Mouse (Mus musculus) neural tube, embryonic 12.5 days (tissue): ENCODE measurements around the gene 1110017D15Rik. TPM values are rescaled to one million over a fixed set of nuclear protein-coding genes. Genes with fewer than 3 reads are reported as not detected.

ENCODE experiments used
- ATAC-seq: fragments of 200-750 bp; cut with Nextera tagmentation; 2 replicates; pipeline ENCODE4 v1.8.0; 2017; ENCODE audit warnings: low read depth, mild to moderate bottlenecking, moderate TSS enrichment, moderate library complexity; ENCODE audit not compliant: low FRiP score
- H3K27ac ChIP-seq: fragments of 300-500 bp; sonication (generic); 2 replicates; pipeline ENCODE4 v1.5.1; 2016
- H3K27me3 ChIP-seq: fragments of 300-500 bp; sonication (generic); replicated peaks from 2 replicates; pipeline ENCODE4 v1.6.1; 2016; ENCODE audit warnings: mild to moderate bottlenecking
- H3K36me3 ChIP-seq: fragments of 300-500 bp; sonication (generic); 2 replicates; pipeline ENCODE4 v1.6.1; 2016; ENCODE audit warnings: mild to moderate bottlenecking
- H3K4me1 ChIP-seq: fragments of 300-500 bp; sonication (generic); 2 replicates; pipeline ENCODE4 v1.6.1; 2016
- H3K4me2 ChIP-seq: fragments of 300-500 bp; sonication (generic); replicated peaks from 2 replicates; pipeline ENCODE4 v1.6.1; 2016; ENCODE audit warnings: mild to moderate bottlenecking
- H3K4me3 ChIP-seq: fragments of 300-500 bp; sonication (generic); 2 replicates; pipeline ENCODE4 v1.5.1; 2016
- H3K9ac ChIP-seq: fragments of 300-500 bp; sonication (generic); 2 replicates; pipeline ENCODE4 v1.6.1; 2016; ENCODE audit warnings: mild to moderate bottlenecking
- H3K9me3 ChIP-seq: fragments of 300-500 bp; sonication (generic); 2 replicates; pipeline ENCODE4 v1.6.1; 2016; ENCODE audit warnings: mild to moderate bottlenecking
- WGBS: fragments of 180-500 bp; shearing (Covaris S2); methylation state at CpG from one replicate; pipeline ENCODE4 v1.1.7; 2016; 5-methylcytosine and 5-hydroxymethylcytosine counted together
- polyA plus RNA-seq: library from polyadenylated mRNA; unstranded; fragments of >200 nt; fragmentation: Nextera tagmentation; extraction: Ambion mirVana; gene quantifications from 2 replicates; pipeline ENCODE4 v1.2.1, GENCODE M21; 2016

Gene 1110017D15Rik
- polyA plus RNA-seq, result 3.7 and 5.1 TPM in 2 replicates

DNA sequence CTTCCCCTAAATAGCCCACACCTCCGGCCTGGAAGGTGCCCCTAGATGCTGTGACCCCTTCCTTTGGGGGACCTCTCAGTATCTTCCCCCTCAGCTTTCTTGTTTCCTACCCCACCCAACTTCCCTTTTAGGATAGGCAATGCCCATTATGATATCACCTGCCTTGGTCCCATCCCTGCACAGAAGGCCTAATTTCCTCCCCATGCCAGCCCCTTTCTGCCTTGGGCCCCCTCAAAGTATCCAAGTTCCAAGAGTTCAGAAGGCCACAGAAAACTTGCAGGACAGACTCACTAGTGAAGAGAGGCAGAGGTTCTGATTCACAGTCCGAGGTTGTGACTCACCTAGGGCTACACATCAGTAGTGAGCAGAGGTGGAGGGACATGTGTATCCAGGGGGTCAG, at the start of gene 1110017D15Rik:
TSS of gene 1110017D15Rik (minus strand) at position 101 of the 400 bp plus-strand sequence.
- no peak within 1 kb of the TSS for H3K27ac ChIP-seq
- no peak within 1 kb of the TSS for H3K4me3 ChIP-seq

DNA sequence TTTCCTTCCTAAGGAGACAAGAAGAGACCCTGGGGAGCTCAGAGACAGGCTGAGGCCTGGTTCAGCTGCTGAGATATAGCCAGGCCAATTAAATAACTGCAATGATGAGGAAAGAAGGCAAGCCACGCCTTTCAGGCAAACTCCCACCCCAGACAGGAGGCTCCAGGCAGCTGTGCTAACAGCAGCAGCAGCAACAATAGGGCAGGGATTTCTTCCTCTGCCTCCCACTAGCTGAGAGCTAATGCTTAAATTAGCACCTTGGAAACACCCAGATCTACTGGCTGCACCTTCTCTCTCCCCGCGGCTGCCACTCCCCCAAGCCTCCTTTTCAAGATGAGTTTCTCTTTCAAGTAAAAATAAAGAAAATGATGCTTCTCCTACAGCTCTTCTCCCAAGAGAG, 49.0 kb upstream of the 1110017D15Rik start:
- Histone ChIP-seq H3K4me2 (peak overlapping the region; percentile 20; the same call in 1 of the 2 replicates), H3K27me3 (no peaks in the 10 kb centered on the region), H3K36me3 (peaks cover 7% of the 10 kb centered on the region; the same call in 1 of the 2 replicates), H3K9me3 (no peaks in the 10 kb centered on the region), H3K27ac (no peak overlapping the region), H3K9ac (no peak overlapping the region), H3K4me3 (no peak overlapping the region), H3K4me1 (peaks cover 22% of the 10 kb centered on the region)
- WGBS, result 20% methylated on average over 3 of the region's 3 CpGs
- no peak for ATAC-seq

More for the DNA sequence above, at the start of gene 1110017D15Rik:
- Histone ChIP-seq H3K4me2 (no peak within 1 kb of the TSS), H3K36me3 (peaks cover 36% of the 10 kb centered on the region), H3K9ac (no peak within 1 kb of the TSS), H3K9me3 (no peaks in the 10 kb centered on the region), H3K27me3 (peaks cover 6% of the 10 kb centered on the region; the same call in 1 of the 2 replicates), H3K4me1 (peaks cover 5% of the 10 kb centered on the region; the same call in 1 of the 2 replicates)
- ATAC-seq, result no peak
- WGBS, result 82% methylated on average over 2 of the region's 2 CpGs

GRCm38 (mm10) chr4:41563297-41563696, 46.2 kb upstream of the 1110017D15Rik start:
- Histone ChIP-seq H3K4me2 (no peak overlapping the region), H3K36me3 (peaks cover 7% of the 10 kb centered on the region; the same call in 1 of the 2 replicates), H3K9me3 (no peaks in the 10 kb centered on the region), H3K27me3 (no peaks in the 10 kb centered on the region), H3K27ac (no peak overlapping the region), H3K4me1 (peaks cover 20% of the 10 kb centered on the region), H3K9ac (no peak overlapping the region), H3K4me3 (no peak overlapping the region)
- 86% methylated on average over 5 of the region's 5 CpGs for WGBS
- no peak for ATAC-seq

DNA sequence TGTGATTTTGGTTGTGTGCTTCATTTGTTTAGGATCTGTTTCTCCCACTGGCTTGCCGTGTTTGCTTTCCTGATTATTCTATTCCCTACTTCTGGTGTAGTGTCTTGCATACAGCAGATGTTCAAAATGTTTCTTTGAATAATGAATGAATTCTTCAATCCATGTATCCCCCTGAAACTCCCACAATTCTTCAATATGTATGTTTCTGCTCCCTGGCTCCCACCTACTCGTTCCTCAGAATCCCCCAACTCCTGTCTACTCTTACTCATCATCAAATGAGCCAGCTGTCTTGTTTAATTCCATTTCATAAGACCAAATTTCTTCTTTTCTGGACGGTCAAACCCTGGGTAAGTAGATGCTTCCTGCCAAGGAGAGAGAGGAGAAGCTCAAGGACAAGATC, 40.0 kb upstream of the 1110017D15Rik start:
- H3K4me1 ChIP-seq, result peaks cover 28% of the 10 kb centered on the region
- H3K4me2 ChIP-seq, result no peak overlapping the region; the same call in 1 of the 2 replicates

DNA sequence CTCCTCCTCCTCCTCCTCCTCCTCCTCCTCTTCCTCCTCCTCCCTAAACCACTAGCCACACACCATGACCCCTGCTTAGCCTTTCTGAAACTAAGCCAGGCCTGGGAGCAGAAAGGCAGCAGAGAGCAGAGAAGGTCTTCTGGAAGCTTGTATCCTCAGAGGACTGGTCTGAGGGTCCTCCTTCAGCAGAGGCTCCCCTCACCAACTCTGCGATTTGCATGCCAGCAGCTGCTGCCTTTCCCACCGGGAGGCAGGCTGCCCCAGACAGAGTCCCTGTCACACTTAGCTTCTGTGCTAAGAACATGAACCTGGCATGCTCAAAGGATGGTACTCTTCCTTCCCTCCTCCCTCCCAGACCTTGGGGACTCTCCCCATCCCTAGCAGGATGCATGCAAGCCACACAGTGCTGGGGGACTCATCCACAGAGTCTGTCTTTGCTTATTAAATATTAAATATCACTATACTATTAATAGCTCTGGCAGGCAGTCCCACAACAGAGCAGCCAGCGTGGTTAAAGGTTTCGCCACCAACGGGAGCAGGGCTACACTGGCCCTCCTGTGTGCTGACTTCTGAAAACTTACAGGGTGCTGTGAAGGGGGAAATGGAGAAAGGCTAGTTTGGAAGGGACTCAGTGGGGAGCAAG, 39.3 kb upstream of the 1110017D15Rik start:
- H3K27ac ChIP-seq, result no peak overlapping the region
- H3K4me2 ChIP-seq, result no peak overlapping the region; the same call in 1 of the 2 replicates
- no peak for ATAC-seq
- no peak overlapping the region for H3K4me3 ChIP-seq
- H3K9ac ChIP-seq, result no peak overlapping the region
- WGBS, result 61% methylated on average over 5 of the region's 5 CpGs
- no peaks in the 10 kb centered on the region for H3K36me3 ChIP-seq
- H3K9me3 ChIP-seq, result no peaks in the 10 kb centered on the region
- H3K4me1 ChIP-seq, result peaks cover 28% of the 10 kb centered on the region
- H3K27me3 ChIP-seq, result no peaks in the 10 kb centered on the region

More for the DNA sequence above, 40.0 kb upstream of the 1110017D15Rik start:
- 75% methylated on average over 3 of the region's 3 CpGs for WGBS
- no peaks in the 10 kb centered on the region for H3K27me3 ChIP-seq
- no peaks in the 10 kb centered on the region for H3K9me3 ChIP-seq
- no peak overlapping the region for H3K9ac ChIP-seq
- no peak overlapping the region for H3K27ac ChIP-seq
- H3K36me3 ChIP-seq, result no peaks in the 10 kb centered on the region
- no peak for ATAC-seq
- no peak overlapping the region for H3K4me3 ChIP-seq

DNA sequence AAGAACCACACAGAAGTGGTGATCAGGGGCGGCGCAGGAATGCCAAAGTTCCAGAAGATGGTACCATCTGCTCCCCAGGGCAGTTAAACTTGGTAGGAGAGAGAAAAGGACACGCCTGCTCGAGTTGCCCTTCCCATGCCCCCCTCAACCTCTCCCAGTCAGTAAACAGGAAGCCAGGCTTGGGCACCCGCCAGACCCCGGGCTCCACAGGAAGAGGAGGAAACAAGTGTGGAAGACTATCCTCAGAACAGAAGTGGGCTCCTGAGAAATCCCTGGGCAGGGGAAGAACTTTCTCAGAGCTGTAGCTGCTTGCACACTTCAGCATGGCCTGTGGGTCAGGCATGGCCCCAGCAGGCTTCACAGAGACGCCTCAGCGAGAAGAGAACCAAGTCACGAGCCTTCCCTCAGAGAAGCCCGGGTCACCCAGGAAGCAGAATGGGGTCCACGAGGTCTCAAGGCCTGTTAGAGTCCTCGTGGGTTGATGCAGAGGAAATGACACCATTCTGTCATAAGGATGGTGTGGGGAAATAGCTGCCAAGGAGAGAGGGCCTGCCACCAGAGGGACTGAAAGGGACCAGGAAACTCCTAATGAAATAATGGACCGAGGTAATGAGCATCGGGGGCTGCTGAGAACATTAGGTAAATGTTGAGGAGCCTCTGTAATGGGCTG, 38.0 kb upstream of the 1110017D15Rik start:
- Histone ChIP-seq H3K27ac (no peak overlapping the region), H3K4me1 (peaks cover 28% of the 10 kb centered on the region)

DNA sequence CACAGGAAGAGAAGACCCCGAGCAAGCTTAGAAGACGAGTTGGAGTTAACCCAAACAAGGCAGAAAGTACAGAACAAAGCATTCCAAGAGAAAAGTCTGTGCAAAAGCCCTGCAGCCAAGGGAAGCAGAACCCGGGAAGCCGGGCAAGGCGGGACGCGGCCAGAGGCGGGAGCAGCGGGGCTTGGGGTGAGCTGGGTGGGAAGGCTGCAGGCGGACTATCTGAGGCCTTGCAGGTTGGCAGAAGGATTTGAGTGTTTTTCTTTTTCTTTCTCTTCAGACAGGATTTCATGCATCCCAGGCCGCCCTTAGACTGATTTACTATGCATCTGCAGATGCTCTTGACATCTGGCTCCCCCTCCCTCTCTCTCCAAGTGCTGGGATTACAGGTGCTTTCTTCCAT, 36.0 kb upstream of the 1110017D15Rik start:
- Histone ChIP-seq H3K4me1 (peaks cover 28% of the 10 kb centered on the region), H3K36me3 (no peaks in the 10 kb centered on the region), H3K27ac (no peak overlapping the region), H3K9me3 (no peaks in the 10 kb centered on the region), H3K9ac (no peak overlapping the region), H3K4me3 (no peak overlapping the region), H3K27me3 (no peaks in the 10 kb centered on the region), H3K4me2 (no peak overlapping the region)
- no peak for ATAC-seq
- WGBS, result 79% methylated on average over 11 of the region's 11 CpGs

More for the DNA sequence above, 38.0 kb upstream of the 1110017D15Rik start:
- no peak for ATAC-seq
- H3K36me3 ChIP-seq, result no peaks in the 10 kb centered on the region
- whole genome bisulfite sequencing, result 78% methylated on average over 14 of the region's 14 CpGs
- H3K4me2 ChIP-seq, result no peak overlapping the region
- H3K4me3 ChIP-seq, result no peak overlapping the region
- no peaks in the 10 kb centered on the region for H3K27me3 ChIP-seq
- no peaks in the 10 kb centered on the region for H3K9me3 ChIP-seq
- no peak overlapping the region for H3K9ac ChIP-seq

GRCm38 (mm10) chr4:41552529-41552928, 35.4 kb upstream of the 1110017D15Rik start:
- Histone ChIP-seq H3K9me3 (no peaks in the 10 kb centered on the region), H3K27me3 (no peaks in the 10 kb centered on the region), H3K4me3 (no peak overlapping the region), H3K27ac (no peak overlapping the region), H3K36me3 (no peaks in the 10 kb centered on the region), H3K4me2 (no peak overlapping the region), H3K9ac (no peak overlapping the region), H3K4me1 (peaks cover 28% of the 10 kb centered on the region)
- 40% methylated on average over 6 of the region's 6 CpGs for WGBS
- ATAC-seq, result peak; percentile 44; the same call in 1 of the 2 replicates

DNA sequence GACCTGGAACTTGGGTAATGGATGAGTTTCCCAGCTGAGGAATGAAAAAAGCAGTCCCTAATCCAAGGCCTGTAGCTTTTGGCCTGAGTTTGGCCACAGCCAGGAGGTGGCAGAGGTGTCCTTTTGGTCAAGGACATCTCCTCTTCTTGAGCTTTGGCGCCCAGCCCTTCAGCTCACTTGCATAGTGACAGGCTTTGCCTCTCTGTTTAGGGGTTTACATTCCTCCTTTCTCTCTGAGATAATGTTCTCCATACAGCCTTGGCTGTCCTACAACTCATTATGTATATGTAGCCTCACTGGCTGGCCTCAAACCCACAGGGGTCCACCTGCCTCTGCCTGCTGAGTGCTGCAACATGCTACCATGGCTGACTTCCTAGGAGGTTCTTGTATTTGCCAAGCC, 30.0 kb upstream of the 1110017D15Rik start:
- Histone ChIP-seq H3K4me3 (no peak overlapping the region), H3K9me3 (no peaks in the 10 kb centered on the region), H3K4me1 (0 out of 2 replicates have a peak, but pooled peaks cover 14% of the 10 kb centered on the region), H3K4me2 (no peak overlapping the region), H3K9ac (no peak overlapping the region), H3K27ac (no peak overlapping the region), H3K36me3 (no peaks in the 10 kb centered on the region), H3K27me3 (no peaks in the 10 kb centered on the region)
- no peak for ATAC-seq
- 82% methylated on average over 1 of the region's 1 CpGs for WGBS

DNA sequence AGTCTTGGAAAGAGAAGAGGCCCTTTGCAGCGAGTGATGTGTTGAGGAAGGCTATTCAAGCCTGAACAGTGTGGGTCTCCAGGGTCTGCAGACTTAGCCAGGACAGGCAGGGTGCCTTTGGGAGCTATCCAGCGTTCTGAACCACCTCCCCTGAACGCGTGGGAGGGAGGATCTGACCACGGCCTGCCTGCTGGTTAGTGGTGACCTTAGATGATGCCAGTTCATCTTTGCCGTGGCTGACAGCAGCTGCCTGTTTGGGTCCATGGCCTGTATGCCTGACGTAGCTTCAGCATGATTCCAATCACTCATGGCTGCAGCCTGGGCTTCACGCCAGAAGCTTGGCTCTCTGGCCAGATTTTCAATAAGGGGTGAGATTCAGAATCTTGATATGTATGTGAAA, 28.9 kb upstream of the 1110017D15Rik start:
- WGBS, result 20% methylated on average over 8 of the region's 8 CpGs
- H3K27ac ChIP-seq, result no peak overlapping the region
- H3K4me1 ChIP-seq, result 0 out of 2 replicates have a peak, but pooled peaks cover 14% of the 10 kb centered on the region
- no peaks in the 10 kb centered on the region for H3K36me3 ChIP-seq
- H3K9ac ChIP-seq, result no peak overlapping the region
- H3K27me3 ChIP-seq, result no peaks in the 10 kb centered on the region
- H3K4me2 ChIP-seq, result no peak overlapping the region
- H3K9me3 ChIP-seq, result no peaks in the 10 kb centered on the region
- no peak overlapping the region for H3K4me3 ChIP-seq
- no peak for ATAC-seq

GRCm38 (mm10) chr4:41542136-41542535, 25.0 kb upstream of the 1110017D15Rik start:
- Histone ChIP-seq H3K9me3 (no peaks in the 10 kb centered on the region), H3K4me2 (no peak overlapping the region), H3K27ac (no peak overlapping the region), H3K36me3 (peaks cover 6% of the 10 kb centered on the region; the same call in 1 of the 2 replicates), H3K27me3 (no peaks in the 10 kb centered on the region), H3K4me1 (0 out of 2 replicates have a peak, but pooled peaks cover 14% of the 10 kb centered on the region), H3K4me3 (no peak overlapping the region), H3K9ac (no peak overlapping the region)
- ATAC-seq, result no peak
- 85% methylated on average over 8 of the region's 8 CpGs for WGBS

DNA sequence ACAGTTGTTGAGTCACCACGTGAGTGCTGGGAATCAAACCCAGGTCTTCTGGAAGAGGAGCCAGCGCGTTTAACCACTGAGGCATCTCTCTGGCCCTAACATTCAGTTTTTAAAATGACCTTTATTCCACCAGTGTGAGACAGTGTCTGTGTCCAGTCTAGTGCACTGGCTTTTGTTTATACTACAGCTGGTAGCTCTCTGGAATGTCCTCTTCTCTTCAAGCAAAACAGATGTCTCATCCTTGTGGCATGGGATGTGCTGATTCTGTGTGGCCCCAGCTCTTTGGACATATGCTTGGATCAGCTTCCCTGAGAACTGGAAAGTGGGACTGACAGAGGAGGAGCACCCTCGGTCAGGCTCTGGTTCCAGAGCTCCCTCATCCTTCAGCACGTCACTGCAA, 17.7 kb upstream of the 1110017D15Rik start:
- no peak overlapping the region for H3K4me3 ChIP-seq
- no peak overlapping the region for H3K27ac ChIP-seq

More for the DNA sequence above, 17.7 kb upstream of the 1110017D15Rik start:
- peaks cover 21% of the 10 kb centered on the region for H3K4me1 ChIP-seq
- H3K9ac ChIP-seq, result no peak overlapping the region
- peaks cover 6% of the 10 kb centered on the region; the same call in 1 of the 2 replicates for H3K36me3 ChIP-seq
- ATAC-seq, result no peak
- no peaks in the 10 kb centered on the region for H3K27me3 ChIP-seq
- H3K9me3 ChIP-seq, result no peaks in the 10 kb centered on the region
- 79% methylated on average over 5 of the region's 5 CpGs for WGBS
- H3K4me2 ChIP-seq, result no peak overlapping the region
